Mouse (Mus musculus): ENCODE measurements around the gene Rplp1. TPM values are rescaled to one million over a fixed set of nuclear protein-coding genes. Genes with fewer than 3 reads are reported as not detected.
A peak's percentile ranks its signal among the peaks of the same experiment; 100 is the strongest.

Rplp1 gene
- 981 and 1,035 TPM in 2 replicates for polyA plus RNA-seq (2015; fragmentation: Nextera tagmentation; extraction: Ambion mirVana)

- ATAC-seq = peak; percentile 98
- H3K36me3 ChIP-seq (ENCODE audit: poor library complexity, severe bottlenecking) = peaks cover 55% of the 10 kb centered on the region
- WGBS = under 1% methylated on average over 70 of the region's 70 CpGs
These were observed at the start of gene Rplp1 for GRCm38 (mm10) chr9:61914203-61914916. Rplp1 (minus strand) TSS chr9:61914542.

GRCm38 (mm10) chr9:61963356-61963755 lies 49.0 kb upstream of the Rplp1 start:
- H3K4me1 ChIP-seq = peaks cover 4% of the 10 kb centered on the region; the same call in 1 of the 2 replicates

More at GRCm38 (mm10) chr9:61914203-61914916, at the start of gene Rplp1:
- Histone ChIP-seq H3K27ac (peak within 1 kb of the TSS; percentile 93), H3K9ac (peak within 1 kb of the TSS; percentile 86), H3K4me1 (peaks cover 36% of the 10 kb centered on the region), H3K4me3 (peak within 1 kb of the TSS; percentile 92), H3K27me3 (no peaks in the 10 kb centered on the region), H3K9me3 (replicated peaks) (no peaks in the 10 kb centered on the region), H3K4me2 (peak within 1 kb of the TSS; percentile 73)

GRCm38 (mm10) chr9:61961181-61961580 lies 46.8 kb upstream of the Rplp1 start:
- H3K9me3 ChIP-seq (replicated peaks) = no peaks in the 10 kb centered on the region
- H3K36me3 ChIP-seq (ENCODE audit: poor library complexity, severe bottlenecking) = no peaks in the 10 kb centered on the region
- peaks cover 4% of the 10 kb centered on the region; the same call in 1 of the 2 replicates for H3K4me1 ChIP-seq
- 86% methylated on average over 4 of the region's 4 CpGs for WGBS
- no peak overlapping the region for H3K27ac ChIP-seq
- no peak for ATAC-seq
- H3K9ac ChIP-seq = no peak overlapping the region
- no peaks in the 10 kb centered on the region for H3K27me3 ChIP-seq
- H3K4me3 ChIP-seq = no peak overlapping the region
- no peak overlapping the region for H3K4me2 ChIP-seq

More at GRCm38 (mm10) chr9:61963356-61963755, 49.0 kb upstream of the Rplp1 start:
- Histone ChIP-seq H3K36me3 (ENCODE audit: poor library complexity, severe bottlenecking) (no peaks in the 10 kb centered on the region), H3K4me2 (no peak overlapping the region), H3K9ac (no peak overlapping the region), H3K4me3 (no peak overlapping the region), H3K27ac (no peak overlapping the region), H3K9me3 (replicated peaks) (no peaks in the 10 kb centered on the region), H3K27me3 (no peaks in the 10 kb centered on the region)
- WGBS = 76% methylated on average over 6 of the region's 6 CpGs
- ATAC-seq = no peak

GRCm38 (mm10) chr9:61960753-61961152 lies 46.4 kb upstream of the Rplp1 start:
- no peak overlapping the region for H3K9ac ChIP-seq
- no peak overlapping the region for H3K4me2 ChIP-seq
- H3K27ac ChIP-seq = no peak overlapping the region
- no peak overlapping the region for H3K4me3 ChIP-seq
- H3K9me3 ChIP-seq (replicated peaks) = no peaks in the 10 kb centered on the region
- no peaks in the 10 kb centered on the region for H3K27me3 ChIP-seq
- 70% methylated on average over 5 of the region's 5 CpGs for WGBS
- no peak for ATAC-seq
- no peaks in the 10 kb centered on the region for H3K36me3 ChIP-seq (ENCODE audit: poor library complexity, severe bottlenecking)
- H3K4me1 ChIP-seq = peaks cover 4% of the 10 kb centered on the region; the same call in 1 of the 2 replicates

- Histone ChIP-seq H3K4me1 (peaks cover 4% of the 10 kb centered on the region; the same call in 1 of the 2 replicates), H3K36me3 (ENCODE audit: poor library complexity, severe bottlenecking) (no peaks in the 10 kb centered on the region), H3K9ac (no peak overlapping the region), H3K27ac (no peak overlapping the region), H3K9me3 (replicated peaks) (no peaks in the 10 kb centered on the region), H3K4me2 (no peak overlapping the region), H3K27me3 (no peaks in the 10 kb centered on the region), H3K4me3 (no peak overlapping the region)
- no peak for ATAC-seq
- WGBS = 80% methylated on average over 1 of the region's 1 CpGs
These were observed 45.7 kb upstream of the Rplp1 start for GRCm38 (mm10) chr9:61959921-61960569.

GRCm38 (mm10) chr9:61954707-61955106 lies 40.4 kb upstream of the Rplp1 start:
- no peaks in the 10 kb centered on the region for H3K36me3 ChIP-seq (ENCODE audit: poor library complexity, severe bottlenecking)
- no peaks in the 10 kb centered on the region for H3K27me3 ChIP-seq
- no peaks in the 10 kb centered on the region for H3K9me3 ChIP-seq (replicated peaks)
- H3K9ac ChIP-seq = no peak overlapping the region
- H3K4me3 ChIP-seq = no peak overlapping the region
- H3K4me1 ChIP-seq = no peaks in the 10 kb centered on the region
- ATAC-seq = no peak
- no peak overlapping the region for H3K27ac ChIP-seq
- H3K4me2 ChIP-seq = no peak overlapping the region

- Histone ChIP-seq H3K27me3 (no peaks in the 10 kb centered on the region), H3K4me2 (no peak overlapping the region), H3K4me1 (peaks cover 12% of the 10 kb centered on the region), H3K4me3 (no peak overlapping the region), H3K9ac (no peak overlapping the region), H3K9me3 (replicated peaks) (no peaks in the 10 kb centered on the region), H3K27ac (no peak overlapping the region), H3K36me3 (ENCODE audit: poor library complexity, severe bottlenecking) (no peaks in the 10 kb centered on the region)
- ATAC-seq = no peak
- 58% methylated on average over 7 of the region's 7 CpGs for WGBS
These were observed 37.9 kb upstream of the Rplp1 start for GRCm38 (mm10) chr9:61952241-61952640.

GRCm38 (mm10) chr9:61947402-61948346 lies 33.3 kb upstream of the Rplp1 start:
- Histone ChIP-seq H3K4me1 (peaks cover 30% of the 10 kb centered on the region), H3K27me3 (no peaks in the 10 kb centered on the region), H3K4me3 (peak overlapping the region; percentile 87), H3K27ac (peak overlapping the region; percentile 35; the same call in 1 of the 2 replicates), H3K36me3 (ENCODE audit: poor library complexity, severe bottlenecking) (peaks cover 2% of the 10 kb centered on the region; the same call in 1 of the 2 replicates), H3K4me2 (peak overlapping the region; percentile 92), H3K9me3 (replicated peaks) (no peaks in the 10 kb centered on the region), H3K9ac (peak overlapping the region; percentile 69)
- ATAC-seq = peak; percentile 87
- WGBS = 7% methylated on average over 24 of the region's 24 CpGs

GRCm38 (mm10) chr9:61946623-61947401 lies 32.5 kb upstream of the Rplp1 start, which contains the start of gene Kif23:
Kif23 (minus strand) TSS chr9:61946774.
- H3K9me3 ChIP-seq (replicated peaks) = no peaks in the 10 kb centered on the region
- peaks cover 10% of the 10 kb centered on the region; the same call in 1 of the 2 replicates for H3K36me3 ChIP-seq (ENCODE audit: poor library complexity, severe bottlenecking)
- WGBS = 0% methylated on average over 44 of the region's 44 CpGs
- H3K27ac ChIP-seq = peak within 1 kb of the TSS; percentile 70
- peak within 1 kb of the TSS; percentile 89 for H3K9ac ChIP-seq
- H3K27me3 ChIP-seq = no peaks in the 10 kb centered on the region
- peak within 1 kb of the TSS; percentile 87 for H3K4me3 ChIP-seq
- peak within 1 kb of the TSS; percentile 92 for H3K4me2 ChIP-seq
- ATAC-seq = peak; percentile 95
- H3K4me1 ChIP-seq = peaks cover 30% of the 10 kb centered on the region

- Histone ChIP-seq H3K27ac (peak overlapping the region; percentile 70), H3K27me3 (no peaks in the 10 kb centered on the region), H3K4me2 (peak overlapping the region; percentile 92), H3K9me3 (replicated peaks) (no peaks in the 10 kb centered on the region), H3K36me3 (ENCODE audit: poor library complexity, severe bottlenecking) (peaks cover 17% of the 10 kb centered on the region), H3K4me1 (peaks cover 30% of the 10 kb centered on the region), H3K4me3 (peak overlapping the region; percentile 87), H3K9ac (peak overlapping the region; percentile 89)
- peak; percentile 85 for ATAC-seq
- under 1% methylated on average over 38 of the region's 38 CpGs for WGBS
These were observed 31.8 kb upstream of the Rplp1 start for GRCm38 (mm10) chr9:61945973-61946611.
